ENCODE assay signal across 9 mouse cellular contexts in genomic region chr7:6777107-6777506, GRCm38 (mm10). TPM values are rescaled to one million over a fixed set of nuclear protein-coding genes. Genes with fewer than 3 reads are reported as not detected.
A peak's percentile ranks its signal among the peaks of the same experiment; 100 is the strongest.
DNase-seq lines count a peak whose midpoint lies in the region; ATAC-seq and TF ChIP-seq lines count a peak whose summit lies in the region.
"Had no signal": no experiment of that assay in that cellular context is flagged by ENCODE, and none has a peak within 500 bp of the region (broad histone marks: within the 10 kb centered on the region; RNA-seq: fewer than 3 reads in every experiment).

No protein-coding gene starts in this region.

- H3K36me3 ChIP-seq in heart, embryonic 13.5 days = no peaks in the 10 kb centered on the region
- H3K36me3 ChIP-seq in embryonic facial prominence, embryonic 10.5 days (replicated peaks) = no peaks in the 10 kb centered on the region
- no peaks in the 10 kb centered on the region for H3K36me3 ChIP-seq in kidney, embryonic 15.5 days

- peak overlapping the region; percentile 88 for H3K27ac ChIP-seq in heart, embryonic 13.5 days (replicated peaks)
- H3K27ac ChIP-seq in embryonic facial prominence, embryonic 10.5 days (replicated peaks) = peak overlapping the region; percentile 49
- peak overlapping the region; percentile 75 for H3K27ac ChIP-seq in kidney, embryonic 15.5 days
- H3K27ac ChIP-seq in layer of hippocampus, adult 2 months = no peak overlapping the region

- 0 out of 2 replicates have a peak overlapping the region, but pooled peaks have one; percentile 0 for H3K4me3 ChIP-seq in heart, embryonic 13.5 days
- no peak overlapping the region for H3K4me3 ChIP-seq in embryonic facial prominence, embryonic 10.5 days
- no peak overlapping the region for H3K4me3 ChIP-seq in kidney, embryonic 15.5 days (replicated peaks)
- no peak overlapping the region for H3K4me3 ChIP-seq in layer of hippocampus, adult 2 months

- no peaks in the 10 kb centered on the region for H3K9me3 ChIP-seq in heart, embryonic 13.5 days
- H3K9me3 ChIP-seq in embryonic facial prominence, embryonic 10.5 days = no peaks in the 10 kb centered on the region
- no peaks in the 10 kb centered on the region for H3K9me3 ChIP-seq in kidney, embryonic 15.5 days (replicated peaks)

- peak overlapping the region; percentile 20; the same call in 1 of the 2 replicates for H3K9ac ChIP-seq in heart, embryonic 13.5 days
- H3K9ac ChIP-seq in kidney, embryonic 15.5 days = no peak overlapping the region

- no peak for DNase-seq in heart, adult 9 months (ENCODE audit: low spot score in 2 of 2)
- no peak for DNase-seq in embryonic facial prominence, embryonic 10.5 days (ENCODE audit: low spot score)
- DNase-seq in lung, postnatal 36 days = peak; percentile 4
- DNase-seq in adrenal gland, postnatal 14 days = no peak
- no peak for DNase-seq in layer of hippocampus, adult 2 months (ENCODE audit: low spot score in 2 of 2)
- no peak for DNase-seq in thymus, postnatal 14 days

- H3K4me1 ChIP-seq in heart, embryonic 13.5 days = peaks cover 74% of the 10 kb centered on the region
- H3K4me1 ChIP-seq in embryonic facial prominence, embryonic 10.5 days = peaks cover 49% of the 10 kb centered on the region
- H3K4me1 ChIP-seq in kidney, embryonic 15.5 days = peaks cover 64% of the 10 kb centered on the region

- TF ChIP-seq CTCF in layer of hippocampus, adult 2 months (conservative IDR thresholded peaks at IDR 0.05) = no peak

- peak; percentile 53; the same call in 1 of the 2 replicates for ATAC-seq in heart, embryonic 13.5 days (ENCODE audit: extremely low read depth, insufficient number of reproducible peaks, low FRiP score, low TSS enrichment)
- peak; percentile 61 for ATAC-seq in kidney, embryonic 15.5 days (replicated peaks; ENCODE audit: low FRiP score)

- 19% methylated on average over 2 of the region's 2 CpGs for WGBS in heart, embryonic 13.5 days
- 73% methylated on average over 2 of the region's 2 CpGs for WGBS in embryonic facial prominence, embryonic 10.5 days
- 38% methylated on average over 2 of the region's 2 CpGs for WGBS in kidney, embryonic 15.5 days

- H3K4me2 ChIP-seq in heart, embryonic 13.5 days = peak overlapping the region; percentile 51
- H3K4me2 ChIP-seq in kidney, embryonic 15.5 days = peak overlapping the region; percentile 5; the same call in 1 of the 2 replicates

- H3K27me3 ChIP-seq in heart, embryonic 13.5 days (replicated peaks) = no peaks in the 10 kb centered on the region
- no peaks in the 10 kb centered on the region for H3K27me3 ChIP-seq in embryonic facial prominence, embryonic 10.5 days (replicated peaks; ENCODE audit: low read depth, poor library complexity, severe bottlenecking)
- no peaks in the 10 kb centered on the region for H3K27me3 ChIP-seq in kidney, embryonic 15.5 days

RNA-seq across cellular contexts. Expression of gene Usp29, which starts 46.7 kb away (rescaled TPM):
- polyA plus RNA-seq in heart, embryonic 13.5 days (2015; fragmentation: Nextera tagmentation; extraction: Ambion mirVana) = 7.4 and 7.8 TPM in 2 replicates
- 15.9 and 17.6 TPM in 2 replicates for polyA plus RNA-seq in embryonic facial prominence, embryonic 10.5 days (2016; fragmentation: Nextera tagmentation; extraction: Ambion mirVana)
- 5.1 and 7.3 TPM in 2 replicates for polyA plus RNA-seq in kidney, embryonic 15.5 days (2015; fragmentation: Nextera tagmentation; extraction: Ambion mirVana)
- total RNA-seq in adrenal gland, postnatal 14 days (2021) = 2.3 and 2.7 TPM in 2 replicates
- total RNA-seq in layer of hippocampus, adult 2 months (2021) = 10 to 100 TPM; 29.7 to 31.6 TPM
- total RNA-seq: common myeloid progenitor, adult 5-6 weeks had no signal

RNA-seq across cellular contexts. Expression of gene Peg3, which starts 46.9 kb away (rescaled TPM):
- polyA plus RNA-seq in heart, embryonic 13.5 days (2015; fragmentation: Nextera tagmentation; extraction: Ambion mirVana) = 92.0 and 106 TPM in 2 replicates
- 218 and 249 TPM in 2 replicates for polyA plus RNA-seq in embryonic facial prominence, embryonic 10.5 days (2016; fragmentation: Nextera tagmentation; extraction: Ambion mirVana)
- 164 and 168 TPM in 2 replicates for polyA plus RNA-seq in kidney, embryonic 15.5 days (2015; fragmentation: Nextera tagmentation; extraction: Ambion mirVana)
- total RNA-seq in adrenal gland, postnatal 14 days (2021) = 62.7 and 74.1 TPM in 2 replicates
- 100 to 1,000 TPM; 172 to 173 TPM for total RNA-seq in layer of hippocampus, adult 2 months (2021)
- total RNA-seq: common myeloid progenitor, adult 5-6 weeks had no signal
